Mouse (Mus musculus) liver, embryonic 16.5 days (tissue): ENCODE data around the gene Alkbh7. TPM values are rescaled to one million over a fixed set of nuclear protein-coding genes. Genes with fewer than 3 reads are reported as not detected.

Source experiments
- ATAC-seq: fragments of 200-750 bp; cut with Nextera tagmentation; 2 replicates; pipeline ENCODE4 v1.8.0; 2017; ENCODE audit warnings: low read depth, mild to moderate bottlenecking, moderate number of reproducible peaks, moderate library complexity
- H3K27ac ChIP-seq: fragments of 300-500 bp; sonication (generic); 2 replicates; pipeline ENCODE4 v1.5.1; 2014; ENCODE audit warnings: mild to moderate bottlenecking, low read length
- H3K27me3 ChIP-seq: fragments of 300-500 bp; sonication (generic); 2 replicates; pipeline ENCODE4 v1.6.1; 2014; ENCODE audit warnings: low read depth, low read length, mixed read lengths; ENCODE audit not compliant: control insufficient read depth, insufficient read depth
- H3K36me3 ChIP-seq: fragments of 300-500 bp; sonication (generic); 2 replicates; pipeline ENCODE4 v1.6.1; 2014; ENCODE audit warnings: mild to moderate bottlenecking; ENCODE audit not compliant: control insufficient read depth, insufficient read depth
- H3K4me1 ChIP-seq: fragments of 300-500 bp; sonication (generic); 2 replicates; pipeline ENCODE4 v1.6.1; 2014; ENCODE audit warnings: low read depth, low read length, mixed read lengths; ENCODE audit not compliant: control insufficient read depth
- H3K4me2 ChIP-seq: fragments of 300-500 bp; sonication (generic); 2 replicates; pipeline ENCODE4 v1.6.1; 2014; ENCODE audit warnings: low read depth, low read length, mixed read lengths
- H3K4me3 ChIP-seq: fragments of 300-500 bp; sonication (generic); 2 replicates; pipeline ENCODE4 v1.5.1; 2014; ENCODE audit warnings: low read depth, mild to moderate bottlenecking, low read length
- H3K9ac ChIP-seq: fragments of 300-500 bp; sonication (generic); 2 replicates; pipeline ENCODE4 v1.6.1; 2014; ENCODE audit warnings: low read depth, low read length
- H3K9me3 ChIP-seq: fragments of 300-500 bp; sonication (generic); replicated peaks from 2 replicates; pipeline ENCODE4 v1.6.1; 2016; ENCODE audit warnings: low read length; ENCODE audit not compliant: control insufficient read depth
- WGBS: fragments of 180-500 bp; shearing (Covaris S2); extraction: QIAGEN DNeasy Blood & Tissue Kit; methylation state at CpG from one replicate; pipeline ENCODE4 v1.1.7; 2014; ENCODE audit not compliant: insufficient replicate concordance; 5-methylcytosine and 5-hydroxymethylcytosine counted together
- polyA plus RNA-seq: library from polyadenylated mRNA; unstranded; fragments of >200 nt; fragmentation: Nextera tagmentation; extraction: Ambion mirVana; gene quantifications from 2 replicates; pipeline ENCODE4 v1.2.1, GENCODE M21; 2015

The Alkbh7 gene
- polyA plus RNA-seq, 1 experiment from 2014 or later, result 15.9 TPM

GRCm38 (mm10) chr17:56963646-56964045, 33.5 kb upstream of the Alkbh7 start:
- Histone ChIP-seq H3K4me2 (no peak overlapping the region), H3K27me3 (no peaks in the 10 kb centered on the region), H3K4me1 (no peaks in the 10 kb centered on the region), H3K27ac (no peak overlapping the region), H3K9me3 (no peaks in the 10 kb centered on the region), H3K4me3 (no peak overlapping the region), H3K36me3 (no peaks in the 10 kb centered on the region), H3K9ac (no peak overlapping the region)
- ATAC-seq, result no peak
- 59% methylated on average over 6 of the region's 6 CpGs for WGBS

- H3K27ac ChIP-seq, result no peak overlapping the region
- WGBS, result 38% methylated on average over 3 of the region's 3 CpGs
These were observed 27.8 kb upstream of the Alkbh7 start for GRCm38 (mm10) chr17:56969321-56969720.

GRCm38 (mm10) chr17:56970081-56970480, 27.1 kb upstream of the Alkbh7 start:
- no peak overlapping the region for H3K4me2 ChIP-seq
- no peak overlapping the region for H3K27ac ChIP-seq
- no peaks in the 10 kb centered on the region for H3K4me1 ChIP-seq
- no peak overlapping the region for H3K4me3 ChIP-seq
- no peak overlapping the region for H3K9ac ChIP-seq
- no peak for ATAC-seq
- H3K9me3 ChIP-seq, result no peaks in the 10 kb centered on the region
- WGBS, result 44% methylated on average over 5 of the region's 5 CpGs
- H3K27me3 ChIP-seq, result peaks cover 4% of the 10 kb centered on the region; the same call in 1 of the 2 replicates
- no peaks in the 10 kb centered on the region for H3K36me3 ChIP-seq

More at GRCm38 (mm10) chr17:56969321-56969720, 27.8 kb upstream of the Alkbh7 start:
- no peak for ATAC-seq
- Histone ChIP-seq H3K9ac (no peak overlapping the region), H3K4me1 (no peaks in the 10 kb centered on the region), H3K4me2 (no peak overlapping the region), H3K36me3 (no peaks in the 10 kb centered on the region), H3K4me3 (no peak overlapping the region), H3K27me3 (peaks cover 4% of the 10 kb centered on the region; the same call in 1 of the 2 replicates), H3K9me3 (no peaks in the 10 kb centered on the region)

GRCm38 (mm10) chr17:56973956-56974707, 23.0 kb upstream of the Alkbh7 start:
- Histone ChIP-seq H3K4me3 (no peak overlapping the region), H3K4me1 (no peaks in the 10 kb centered on the region), H3K9ac (no peak overlapping the region), H3K9me3 (no peaks in the 10 kb centered on the region), H3K27me3 (peaks cover 4% of the 10 kb centered on the region; the same call in 1 of the 2 replicates), H3K36me3 (no peaks in the 10 kb centered on the region), H3K4me2 (no peak overlapping the region), H3K27ac (no peak overlapping the region)
- WGBS, result 56% methylated on average over 13 of the region's 14 CpGs
- no peak for ATAC-seq

GRCm38 (mm10) chr17:56974708-56975240, 22.4 kb upstream of the Alkbh7 start:
- Histone ChIP-seq H3K4me2 (no peak overlapping the region), H3K36me3 (no peaks in the 10 kb centered on the region), H3K4me3 (no peak overlapping the region), H3K27me3 (peaks cover 4% of the 10 kb centered on the region; the same call in 1 of the 2 replicates), H3K9me3 (no peaks in the 10 kb centered on the region), H3K9ac (no peak overlapping the region), H3K4me1 (no peaks in the 10 kb centered on the region), H3K27ac (no peak overlapping the region)
- WGBS, result 50% methylated on average over 5 of the region's 5 CpGs
- no peak for ATAC-seq

GRCm38 (mm10) chr17:56975391-56975790, 21.7 kb upstream of the Alkbh7 start:
- H3K9me3 ChIP-seq, result no peaks in the 10 kb centered on the region
- no peak overlapping the region for H3K4me2 ChIP-seq
- WGBS, result 45% methylated on average over 3 of the region's 3 CpGs
- H3K9ac ChIP-seq, result no peak overlapping the region
- H3K27ac ChIP-seq, result no peak overlapping the region
- no peaks in the 10 kb centered on the region for H3K36me3 ChIP-seq
- no peak overlapping the region for H3K4me3 ChIP-seq
- no peaks in the 10 kb centered on the region for H3K27me3 ChIP-seq
- no peaks in the 10 kb centered on the region for H3K4me1 ChIP-seq
- no peak for ATAC-seq

GRCm38 (mm10) chr17:56976531-56977390, 20.4 kb upstream of the Alkbh7 start:
- H3K4me1 ChIP-seq, result no peaks in the 10 kb centered on the region
- H3K27me3 ChIP-seq, result no peaks in the 10 kb centered on the region
- H3K9me3 ChIP-seq, result no peaks in the 10 kb centered on the region
- no peak overlapping the region for H3K4me2 ChIP-seq
- H3K36me3 ChIP-seq, result no peaks in the 10 kb centered on the region
- no peak overlapping the region for H3K9ac ChIP-seq
- WGBS, result 56% methylated on average over 8 of the region's 8 CpGs
- no peak overlapping the region for H3K27ac ChIP-seq
- no peak for ATAC-seq
- H3K4me3 ChIP-seq, result no peak overlapping the region

GRCm38 (mm10) chr17:56979524-56979923, 17.6 kb upstream of the Alkbh7 start:
- Histone ChIP-seq H3K36me3 (no peaks in the 10 kb centered on the region), H3K27me3 (no peaks in the 10 kb centered on the region), H3K4me1 (no peaks in the 10 kb centered on the region), H3K9ac (no peak overlapping the region), H3K9me3 (no peaks in the 10 kb centered on the region), H3K4me3 (no peak overlapping the region), H3K4me2 (no peak overlapping the region), H3K27ac (no peak overlapping the region)
- 22% methylated on average over 7 of the region's 8 CpGs for WGBS
- no peak for ATAC-seq
